Mouse (Mus musculus) left cerebral cortex, adult 11 months (tissue): ENCODE data around the gene Fscn2.
A peak's percentile ranks its signal among the peaks of the same experiment; 100 is the strongest.
"Not testable (repeated sequence)": the region's sequence is repeated elsewhere in the genome, so short reads cannot be mapped to it uniquely, and the experiment has no call there.

Source experiments
- DNase-seq: peaks from one replicate; pipeline ENCODE4 v3.0.0; 2022; ENCODE audit warnings: low spot score

The Fscn2 gene

GRCm38 (mm10) chr11:120346383-120347034 lies 14.8 kb upstream of the Fscn2 start:
- not testable (repeated sequence) for DNase-seq

- DNase-seq, result no peak
These were observed 14.0 kb upstream of the Fscn2 start for GRCm38 (mm10) chr11:120347301-120347700.

- DNase-seq, result peak; percentile 71
These were observed 13.3 kb upstream of the Fscn2 start, which contains the start of gene Actg1 for GRCm38 (mm10) chr11:120347791-120348683. Gene Actg1, minus strand, starts transcription at chr11:120348542.

GRCm38 (mm10) chr11:120348684-120349370 lies 12.5 kb upstream of the Fscn2 start:
- DNase-seq, result peak; percentile 57

GRCm38 (mm10) chr11:120349371-120349985 lies 11.9 kb upstream of the Fscn2 start:
- DNase-seq, result no peak

GRCm38 (mm10) chr11:120349986-120350702 lies 11.2 kb upstream of the Fscn2 start:
- peak; percentile 58 for DNase-seq

GRCm38 (mm10) chr11:120350711-120351110 lies 10.6 kb upstream of the Fscn2 start:
- no peak for DNase-seq

GRCm38 (mm10) chr11:120351250-120352092 lies 9.9 kb upstream of the Fscn2 start:
- no peak for DNase-seq

GRCm38 (mm10) chr11:120352093-120352350 lies 9.3 kb upstream of the Fscn2 start:
- DNase-seq, result not testable (repeated sequence)

GRCm38 (mm10) chr11:120352571-120353290 lies 8.6 kb upstream of the Fscn2 start:
- DNase-seq, result no peak

- no peak for DNase-seq
These were observed 7.6 kb upstream of the Fscn2 start for GRCm38 (mm10) chr11:120353500-120354303.

- DNase-seq, result no peak
These were observed 6.7 kb upstream of the Fscn2 start for GRCm38 (mm10) chr11:120354304-120355276.

- no peak for DNase-seq
These were observed 5.9 kb upstream of the Fscn2 start for GRCm38 (mm10) chr11:120355277-120356039.

- DNase-seq, result no peak
These were observed 5.0 kb upstream of the Fscn2 start for GRCm38 (mm10) chr11:120356319-120356840.

GRCm38 (mm10) chr11:120356900-120357299 lies 4.4 kb upstream of the Fscn2 start:
- no peak for DNase-seq

GRCm38 (mm10) chr11:120357791-120358401 lies 3.4 kb upstream of the Fscn2 start:
- no peak for DNase-seq

GRCm38 (mm10) chr11:120359391-120359790 lies 1.9 kb upstream of the Fscn2 start:
- DNase-seq, result no peak
